Mouse (Mus musculus) ES-Bruce4 (cell line): ENCODE results near the gene Tmc5.

Source experiments
- CTCF ChIP-seq: IDR thresholded peaks from one replicate; pipeline ENCODE4 v1.8.1; 2011; ENCODE audit warnings: low read depth, low read length
- EP300 ChIP-seq: IDR thresholded peaks from 2 replicates; pipeline ENCODE4 v1.6.1; 2011; ENCODE audit warnings: low read depth, low read length; ENCODE audit not compliant: insufficient read depth
- POLR2A ChIP-seq: IDR thresholded peaks from one replicate; pipeline ENCODE4 v1.8.1; 2011; ENCODE audit warnings: low read length; ENCODE audit not compliant: insufficient read depth

GRCm38 (mm10) chr7:118712228-118713173 lies 115.4 kb downstream of the Tmc5 start, which contains the start of gene Ccp110:
- TF ChIP-seq POLR2A, result no peak
- no peak for TF ChIP-seq EP300
- TF ChIP-seq CTCF, result no peak
